Mouse (Mus musculus) hindlimb bud, embryonic 11.5 days (tissue): ENCODE measurements at regions not wholly inside any gene's neighbourhood (a gene's known extent, or its start where the extent isn't known, plus 50 kb on each side); places are given as distances from the start of the nearest gene placed in this dataset.

Source experiments
- DNase-seq: peaks from one replicate; pipeline ENCODE4 v3.0.0-alpha.2; 2012; ENCODE audit warnings: low read depth, low spot score; ENCODE audit errors: extremely low spot score

DNA sequence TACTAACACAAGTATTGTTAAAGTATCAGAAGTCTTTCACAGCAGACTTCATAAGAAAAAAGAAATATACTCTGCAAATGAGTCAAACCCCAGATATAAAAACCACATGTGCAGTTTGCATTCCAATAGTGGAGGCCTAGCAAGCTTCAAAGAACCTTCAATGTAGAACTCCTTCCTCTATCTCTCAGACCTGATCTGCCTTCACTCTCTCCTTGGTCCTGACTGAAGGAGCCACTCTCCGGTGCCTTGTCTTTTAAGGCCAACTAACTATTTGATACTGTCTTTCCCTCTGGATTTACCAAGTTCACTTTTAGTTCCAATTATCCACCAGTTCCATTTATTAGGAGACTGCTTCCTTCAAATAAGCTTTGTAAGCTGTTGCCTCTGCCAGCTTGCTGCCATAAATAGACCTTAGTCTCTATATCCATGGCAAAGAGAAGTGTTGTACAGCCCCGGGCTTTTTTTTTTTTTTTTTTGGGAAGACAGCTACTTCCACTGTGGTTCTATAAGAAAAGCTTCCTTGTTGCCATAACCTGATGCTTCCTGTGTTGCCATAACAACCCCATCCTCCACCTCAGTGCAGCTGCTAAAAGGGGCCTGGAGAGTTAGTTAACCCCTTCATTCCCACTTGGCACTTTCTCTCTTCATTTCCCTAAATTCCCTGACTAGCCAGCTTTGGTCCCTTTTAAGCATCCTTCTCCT lies 266.5 kb upstream of the Tbl1xr1 start:
- peak; percentile 66 for DNase-seq

- DNase-seq, result no peak
These were observed 263.1 kb upstream of the Tbl1xr1 start for GRCm38 (mm10) chr3:21813401-21813800.

- no peak for DNase-seq
These were observed 259.2 kb upstream of the Tbl1xr1 start for GRCm38 (mm10) chr3:21816968-21817858.

GRCm38 (mm10) chr3:21819030-21819429 lies 257.4 kb upstream of the Tbl1xr1 start:
- no peak for DNase-seq

- DNase-seq, result no peak
These were observed 256.3 kb upstream of the Tbl1xr1 start for GRCm38 (mm10) chr3:21820051-21820598.

GRCm38 (mm10) chr3:21822675-21823074 lies 253.8 kb upstream of the Tbl1xr1 start:
- no peak for DNase-seq

GRCm38 (mm10) chr3:21823331-21823730 lies 253.1 kb upstream of the Tbl1xr1 start:
- no peak for DNase-seq

DNA sequence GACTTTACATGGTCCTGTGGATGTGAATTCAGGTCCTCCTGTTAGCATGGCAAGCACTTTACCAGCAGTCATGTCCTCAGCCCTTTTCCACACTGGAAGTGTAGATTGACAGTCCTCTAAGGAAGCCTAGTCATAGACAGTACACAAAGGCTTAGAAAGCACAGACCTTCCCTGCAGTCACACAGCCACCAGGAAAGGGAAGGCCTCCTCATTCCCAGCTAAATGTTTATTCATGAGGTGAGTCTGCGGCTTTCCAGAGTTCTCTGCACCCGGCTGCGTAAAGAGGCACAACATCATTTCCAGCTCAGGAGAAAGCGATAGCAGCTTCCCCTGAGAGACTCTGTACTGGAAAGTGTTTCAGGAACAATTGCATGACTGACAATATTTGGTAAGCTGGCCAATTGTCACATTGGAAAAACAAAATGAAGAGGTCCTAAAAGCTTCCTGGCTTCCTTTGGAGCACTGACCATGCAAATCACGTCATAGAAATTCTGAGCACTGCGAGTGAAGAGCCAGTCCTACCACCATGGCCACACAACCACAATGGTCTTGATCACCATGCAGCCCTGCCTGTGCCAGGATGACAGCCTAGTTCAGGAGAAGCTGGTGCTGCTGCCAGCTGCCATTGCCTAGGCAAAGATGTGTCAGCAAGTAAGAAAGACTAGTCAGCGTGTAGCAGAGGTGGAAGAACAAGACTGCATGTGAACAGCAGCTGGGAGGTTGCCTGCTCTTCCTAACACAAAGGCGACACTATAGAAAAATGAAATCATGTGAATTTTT lies 252.2 kb upstream of the Tbl1xr1 start:
- DNase-seq, result no peak

DNA sequence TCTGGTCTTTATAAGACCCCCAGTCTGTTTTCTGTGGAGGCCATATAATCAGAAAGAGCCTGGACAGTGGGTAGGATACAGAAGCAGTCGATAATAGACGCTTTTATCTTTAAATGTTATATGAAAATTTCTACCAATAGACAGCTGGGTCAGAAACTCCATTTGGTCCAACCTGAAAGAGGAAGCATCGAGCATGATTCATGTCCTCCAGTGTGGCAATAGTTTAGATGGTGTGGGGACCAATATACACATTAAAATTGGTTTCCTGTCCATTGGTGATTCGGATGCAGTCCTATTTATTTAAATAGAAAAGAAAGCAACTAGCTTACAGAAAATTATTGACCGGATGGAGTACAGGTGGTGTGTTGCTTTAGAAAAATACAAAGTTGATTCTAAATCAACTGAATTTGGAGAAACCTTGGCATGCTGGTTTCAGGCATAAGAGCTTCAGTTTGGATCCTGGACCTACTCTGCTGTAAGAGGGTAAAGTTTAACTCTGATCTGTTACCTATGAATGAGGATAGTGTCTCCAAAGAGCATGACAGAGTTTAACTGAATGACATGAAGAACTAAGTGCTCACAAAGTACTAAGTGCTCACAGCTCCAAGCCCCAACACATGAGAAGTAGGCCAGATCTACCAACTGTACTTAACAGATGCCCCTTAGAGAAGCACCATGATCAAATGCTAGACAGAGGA lies 251.4 kb upstream of the Tbl1xr1 start:
- DNase-seq, result no peak

DNA sequence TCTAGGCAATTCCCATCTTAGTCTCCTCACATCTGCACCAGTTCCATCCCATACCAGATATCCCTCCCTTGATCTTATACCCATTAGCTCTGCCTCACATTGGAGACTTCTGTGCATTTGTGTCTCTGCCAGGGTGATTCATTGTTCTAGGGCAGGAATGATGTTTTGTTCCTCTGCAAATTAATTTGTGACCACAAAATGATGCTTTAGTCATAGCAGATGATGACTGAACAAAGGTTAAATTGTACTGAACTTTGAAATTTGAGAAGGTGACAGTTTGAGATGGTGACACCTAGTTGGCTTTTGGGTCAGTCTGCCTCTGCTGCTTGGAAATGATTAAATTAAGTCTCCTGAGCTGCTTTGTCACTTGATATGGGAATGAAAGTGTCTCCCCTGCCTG lies 248.8 kb upstream of the Tbl1xr1 start:
- DNase-seq, result peak; percentile 46

DNA sequence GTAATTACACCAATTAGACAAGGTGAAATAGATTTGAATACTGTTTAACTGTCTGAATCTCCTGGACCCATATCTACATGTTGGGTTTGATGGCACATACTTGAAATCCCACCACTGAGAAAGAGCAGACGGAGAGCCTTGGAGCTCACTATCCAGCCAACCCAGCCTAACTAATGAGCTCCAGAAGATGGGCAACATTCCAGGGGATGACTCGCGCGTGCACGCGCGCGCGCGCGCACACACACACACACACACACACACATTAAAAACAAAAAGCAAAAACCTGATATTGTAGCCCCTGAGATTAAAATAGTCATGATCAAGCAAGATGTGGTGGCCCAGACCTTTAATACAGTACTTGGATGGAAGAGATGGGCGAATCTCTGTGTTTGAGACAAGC lies 243.3 kb upstream of the Tbl1xr1 start:
- DNase-seq, result no peak

DNA sequence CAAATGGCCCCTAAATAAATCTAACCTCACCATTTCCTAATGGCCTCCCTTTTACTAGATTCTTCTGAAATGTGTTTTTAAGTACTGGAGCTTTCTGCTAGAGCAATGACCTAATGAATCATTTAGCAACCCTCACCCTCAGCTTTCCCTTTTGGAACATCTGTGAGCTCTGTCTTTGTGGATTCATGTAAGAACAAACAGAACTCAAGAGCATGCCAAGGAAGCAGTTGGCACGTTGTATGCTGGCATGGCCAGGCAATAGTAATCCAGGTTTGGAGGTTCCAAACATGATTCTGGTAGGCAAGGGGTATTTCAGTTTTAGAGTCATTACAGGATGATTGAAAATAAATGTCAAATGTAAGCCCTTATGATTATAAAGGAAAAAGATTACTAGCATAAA lies 240.9 kb upstream of the Tbl1xr1 start:
- DNase-seq, result no peak

- no peak for DNase-seq
These were observed 239.0 kb upstream of the Tbl1xr1 start for GRCm38 (mm10) chr3:21837297-21837946.

GRCm38 (mm10) chr3:21840751-21841488 lies 235.5 kb upstream of the Tbl1xr1 start:
- no peak for DNase-seq

- no peak for DNase-seq
These were observed 234.9 kb upstream of the Tbl1xr1 start for GRCm38 (mm10) chr3:21841506-21841905.

DNA sequence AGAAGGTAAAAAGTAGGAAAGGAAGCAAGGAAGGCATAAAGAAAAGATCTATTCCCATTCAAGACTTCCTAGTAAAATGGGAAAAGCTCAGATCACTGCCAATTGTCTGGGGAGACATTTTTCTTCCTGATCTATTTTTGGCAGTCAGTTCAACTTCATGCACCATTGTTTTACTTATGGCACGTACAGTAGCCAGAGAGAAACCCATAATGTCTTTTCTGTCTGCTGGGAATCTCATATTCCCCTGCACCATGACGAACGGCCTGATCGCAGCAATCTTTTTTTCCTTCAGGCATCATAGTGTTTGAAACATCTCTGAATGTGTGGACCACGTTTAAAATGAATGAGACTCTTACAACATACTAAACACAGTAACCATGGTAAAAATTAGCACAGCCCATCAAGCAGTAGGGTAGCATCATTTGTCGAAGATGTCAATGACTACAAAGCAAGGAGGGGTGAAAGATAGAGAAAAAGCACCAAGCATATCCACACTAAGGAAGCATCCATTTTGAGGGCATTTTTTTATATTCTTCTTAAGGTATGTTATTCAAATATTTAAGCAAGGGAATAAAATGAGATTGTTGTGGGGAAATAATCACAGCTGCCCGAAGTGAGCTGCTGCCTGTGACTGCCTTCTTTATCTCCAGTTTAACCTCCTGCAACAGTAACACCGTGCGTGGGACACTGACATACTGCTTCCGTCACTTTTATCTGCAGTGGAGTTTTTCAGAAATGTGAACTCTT lies 233.7 kb upstream of the Tbl1xr1 start:
- DNase-seq, result no peak

GRCm38 (mm10) chr3:21843292-21843852 lies 233.1 kb upstream of the Tbl1xr1 start:
- DNase-seq, result no peak

DNA sequence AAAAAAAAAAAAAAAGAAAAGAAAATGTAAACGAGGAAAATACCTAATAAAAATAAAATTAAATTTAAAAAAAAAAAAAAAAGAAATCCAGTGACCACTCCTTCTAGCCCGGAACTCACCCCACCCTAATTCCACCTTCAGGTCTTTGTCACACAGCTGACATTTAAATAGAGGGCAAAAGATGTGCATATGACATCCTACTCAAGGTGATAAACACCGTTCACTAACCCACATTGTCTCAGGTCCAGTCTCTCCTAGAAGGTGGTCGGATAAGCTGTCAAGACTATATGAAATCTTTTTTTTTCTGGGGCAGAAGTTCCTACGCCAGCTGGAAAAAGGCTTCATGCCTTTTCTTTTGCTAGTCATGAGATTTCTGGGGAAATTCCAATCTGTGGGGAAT lies 226.6 kb upstream of the Tbl1xr1 start:
- DNase-seq, result no peak
